ENCODE assay signal across 25 mouse cellular contexts in genomic region chr5:39198856-39199255, GRCm38 (mm10).
DNase-seq lines count a peak whose midpoint lies in the region; ATAC-seq and TF ChIP-seq lines count a peak whose summit lies in the region.
"Had no signal": no experiment of that assay in that cellular context is flagged by ENCODE, and none has a peak within 500 bp of the region (broad histone marks: within the 10 kb centered on the region; RNA-seq: fewer than 3 reads in every experiment).

No protein-coding gene starts in this region.

- H3K9me3 ChIP-seq in kidney, embryonic 15.5 days (replicated peaks), result no peaks in the 10 kb centered on the region
- H3K9me3 ChIP-seq in liver, postnatal 0 days (ENCODE audit: low read length), result no peaks in the 10 kb centered on the region
- H3K9me3 ChIP-seq: forebrain, embryonic 10.5 days; forebrain, embryonic 13.5 days; G1E; hindbrain, embryonic 12.5 days; hindbrain, embryonic 15.5 days had no signal

- no peaks in the 10 kb centered on the region for H3K79me2 ChIP-seq in liver, adult 2 months (ENCODE audit: control insufficient read depth, insufficient read depth, low read length)

- TF ChIP-seq EP300 in liver, postnatal 0 days (IDR thresholded peaks at IDR 0.05; ENCODE audit: low read depth), result no peak

- H3K9ac ChIP-seq in kidney, embryonic 15.5 days, result no peak overlapping the region
- H3K9ac ChIP-seq in liver, adult 2 months (ENCODE audit: low read depth, low read length), result no peak overlapping the region
- H3K9ac ChIP-seq in liver, postnatal 0 days (replicated peaks), result no peak overlapping the region
- H3K9ac ChIP-seq: forebrain, embryonic 13.5 days; hindbrain, embryonic 12.5 days; hindbrain, embryonic 15.5 days had no signal

- DNase-seq in kidney, adult 11 months, result peak; percentile 8
- no peak for DNase-seq in kidney, adult 18-20 months
- peak; percentile 60 for DNase-seq in kidney, adult 9 months
- peak; percentile 34 for DNase-seq in liver, adult 2 months (ENCODE audit: extremely low read depth, low read depth, low spot score)
- DNase-seq in liver, postnatal 0 days, result no peak
- DNase-seq in frontal cortex, adult 2 months (ENCODE audit: extremely low spot score in 1 of 2, low spot score in 1 of 2), result no peak
- DNase-seq: adrenal gland, adult 2 months; adrenal gland, postnatal 14 days; B cell, adult 2 months; cerebellum, adult 11 months; cerebellum, adult 2 months; cerebellum, adult 9-11 months; cerebellum, postnatal 25 days; gastrocnemius, adult 2 months; gastrocnemius, postnatal 14 days; heart, adult 11 months had no signal

- no peak for TF ChIP-seq CTCF in liver, adult 2 months (IDR thresholded peaks at IDR 0.05; ENCODE audit: low read depth, low read length)
- no peak for TF ChIP-seq CTCF in liver, postnatal 0 days (IDR thresholded peaks at IDR 0.05; ENCODE audit: low read depth)

- H3K36me3 ChIP-seq in kidney, embryonic 15.5 days, result no peaks in the 10 kb centered on the region
- H3K36me3 ChIP-seq in liver, adult 2 months (ENCODE audit: control insufficient read depth, insufficient read depth, low read length), result no peaks in the 10 kb centered on the region
- H3K36me3 ChIP-seq in liver, postnatal 0 days (replicated peaks; ENCODE audit: insufficient read depth, low read length), result no peaks in the 10 kb centered on the region
- H3K36me3 ChIP-seq: forebrain, embryonic 10.5 days; G1E; hindbrain, embryonic 12.5 days; hindbrain, embryonic 15.5 days had no signal

- H3K4me3 ChIP-seq in kidney, embryonic 15.5 days (replicated peaks), result no peak overlapping the region
- H3K4me3 ChIP-seq in liver, adult 2 months (ENCODE audit: insufficient read depth, low read depth, low read length), result no peak overlapping the region
- H3K4me3 ChIP-seq in liver, postnatal 0 days (ENCODE audit: low read depth, low read length), result no peak overlapping the region
- H3K4me3 ChIP-seq: forebrain, embryonic 10.5 days; forebrain, embryonic 13.5 days; gastrocnemius, adult 2 months; hindbrain, embryonic 12.5 days; hindbrain, embryonic 15.5 days had no signal

- no peaks in the 10 kb centered on the region for H3K4me1 ChIP-seq in kidney, embryonic 15.5 days
- no peaks in the 10 kb centered on the region for H3K4me1 ChIP-seq in liver, adult 2 months (ENCODE audit: control insufficient read depth, insufficient read depth, low read length)
- no peaks in the 10 kb centered on the region for H3K4me1 ChIP-seq in liver, postnatal 0 days (ENCODE audit: insufficient read depth)
- H3K4me1 ChIP-seq: forebrain, embryonic 10.5 days; forebrain, embryonic 13.5 days; hindbrain, embryonic 12.5 days; hindbrain, embryonic 15.5 days had no signal

- ATAC-seq in kidney, embryonic 15.5 days (replicated peaks; ENCODE audit: low FRiP score), result no peak
- ATAC-seq in liver, postnatal 0 days, result no peak
- ATAC-seq: forebrain, embryonic 13.5 days; forebrain, embryonic 16.5 days had no signal

- no peak overlapping the region for H3K27ac ChIP-seq in kidney, embryonic 15.5 days
- H3K27ac ChIP-seq in liver, adult 2 months (replicated peaks; ENCODE audit: insufficient read depth, low read depth, low read length), result no peak overlapping the region
- no peak overlapping the region for H3K27ac ChIP-seq in liver, postnatal 0 days (ENCODE audit: low read depth)
- H3K27ac ChIP-seq: forebrain, embryonic 10.5 days; forebrain, embryonic 13.5 days; gastrocnemius, adult 2 months; hindbrain, embryonic 12.5 days; hindbrain, embryonic 15.5 days had no signal

- no peak for TF ChIP-seq POLR2A in liver, adult 2 months (IDR thresholded peaks at IDR 0.05; ENCODE audit: extremely low read depth, insufficient read depth, low read length)

- H3K4me2 ChIP-seq in kidney, embryonic 15.5 days, result no peak overlapping the region
- H3K4me2 ChIP-seq in liver, postnatal 0 days (ENCODE audit: low read depth, low read length), result no peak overlapping the region
- H3K4me2 ChIP-seq: forebrain, embryonic 13.5 days; heart, embryonic 11.5 days; hindbrain, embryonic 12.5 days; hindbrain, embryonic 15.5 days had no signal

- no peaks in the 10 kb centered on the region for H3K27me3 ChIP-seq in kidney, embryonic 15.5 days
- no peaks in the 10 kb centered on the region for H3K27me3 ChIP-seq in liver, adult 2 months (ENCODE audit: control insufficient read depth, insufficient read depth, low read length)
- no peaks in the 10 kb centered on the region for H3K27me3 ChIP-seq in liver, postnatal 0 days (ENCODE audit: insufficient read depth, low read length)
- H3K27me3 ChIP-seq: CH12.LX; forebrain, embryonic 13.5 days; hindbrain, embryonic 12.5 days; hindbrain, embryonic 15.5 days had no signal

Comparison
In these comparisons a context has a peak if more than half of its experiments do, and no peak if none do; other contexts are left out.
1. DNase-seq: peak in kidney, adult 11 months (single experiment), kidney, adult 9 months (single experiment) and liver, adult 2 months (single experiment); none in kidney, adult 18-20 months (single experiment), liver, postnatal 0 days (single experiment) and frontal cortex, adult 2 months (0 of 2).